Mouse (Mus musculus): ENCODE measurements at regions not wholly inside any gene's neighbourhood (a gene's known extent, or its start where the extent isn't known, plus 50 kb on each side); places are given as distances from the start of the nearest gene placed in this dataset.

DNA sequence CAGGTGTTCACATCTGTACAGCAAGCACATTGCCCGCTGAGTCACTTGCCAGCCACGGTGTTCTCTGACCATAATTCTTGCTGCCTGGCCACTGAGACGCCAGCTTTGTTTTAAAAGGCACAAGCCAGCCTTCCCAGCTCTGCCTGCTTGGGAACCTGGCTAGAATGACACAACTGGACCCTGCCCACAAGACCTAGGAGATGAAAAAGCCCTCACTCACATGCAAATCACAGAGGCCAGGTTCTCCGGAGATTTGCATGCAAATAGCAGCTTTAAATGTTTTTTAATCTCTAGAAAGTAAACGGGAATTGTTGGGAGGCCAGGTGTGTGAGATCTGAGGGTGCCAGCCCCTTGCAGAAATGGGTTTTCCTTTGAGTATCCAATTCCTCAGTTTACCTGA is 71.9 kb downstream of the 1810010D01Rik start:
- no peak for DNase-seq (ENCODE audit: low read depth, low spot score)

DNA sequence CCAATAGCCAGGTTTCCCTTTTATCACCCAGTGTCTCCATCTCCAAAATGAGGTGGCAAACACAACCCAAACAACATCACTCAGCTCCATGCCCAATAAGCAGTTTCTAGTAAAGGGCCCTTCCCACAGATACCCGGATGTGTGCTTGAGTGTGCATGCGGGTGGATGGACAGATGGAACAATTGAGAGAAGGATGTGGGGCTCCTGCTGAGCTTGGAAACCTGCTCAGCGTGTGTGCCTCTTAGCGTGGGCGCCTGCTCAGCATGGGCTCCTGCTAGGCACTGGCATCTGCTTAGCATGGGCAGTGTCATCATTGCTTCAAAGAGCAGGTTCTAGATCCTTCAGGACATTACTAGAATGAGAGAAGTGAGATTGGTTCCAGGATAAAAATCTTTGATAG is 75.4 kb downstream of the 1810010D01Rik start:
- DNase-seq (ENCODE audit: low read depth, low spot score): no peak

DNA sequence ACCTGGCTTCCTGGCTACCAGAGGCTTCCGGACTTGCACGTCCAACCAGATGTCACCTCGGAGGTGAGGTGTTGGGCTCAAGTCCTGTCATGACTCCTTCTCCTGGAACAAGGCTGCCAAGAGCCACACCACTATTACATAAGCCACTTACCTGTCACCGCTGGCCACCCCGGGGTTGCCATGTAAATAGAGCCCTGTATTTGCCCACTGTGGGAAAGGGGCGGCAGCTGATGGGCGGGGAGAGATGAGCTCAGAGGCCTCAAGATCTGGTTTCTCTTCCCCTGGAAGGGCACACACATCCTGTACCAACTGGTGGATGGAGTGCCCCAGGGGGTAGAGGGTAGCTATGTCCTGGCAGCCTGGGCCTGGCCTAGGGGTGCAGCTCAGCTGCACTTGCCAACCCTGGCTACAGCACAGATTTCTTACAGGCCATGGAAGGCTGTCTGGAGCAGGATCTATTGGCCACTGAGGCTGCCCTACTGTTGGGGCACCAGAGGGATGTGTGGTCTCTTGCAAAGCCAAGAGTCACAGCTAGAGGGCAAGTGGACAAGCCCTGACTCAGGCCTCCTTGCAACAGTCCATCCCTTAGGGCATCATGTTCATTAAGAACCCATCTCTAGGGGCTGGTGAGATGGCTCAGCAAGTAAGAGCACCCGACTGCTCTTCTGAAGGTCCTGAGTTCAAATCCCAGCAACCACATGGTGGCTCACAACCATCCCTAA is 76.3 kb downstream of the 1810010D01Rik start:
- no peak for DNase-seq (ENCODE audit: low read depth, low spot score)

- no peak for DNase-seq (ENCODE audit: low read depth, low spot score)
These were observed 77.9 kb downstream of the 1810010D01Rik start for GRCm38 (mm10) chr7:145129971-145130370.

DNA sequence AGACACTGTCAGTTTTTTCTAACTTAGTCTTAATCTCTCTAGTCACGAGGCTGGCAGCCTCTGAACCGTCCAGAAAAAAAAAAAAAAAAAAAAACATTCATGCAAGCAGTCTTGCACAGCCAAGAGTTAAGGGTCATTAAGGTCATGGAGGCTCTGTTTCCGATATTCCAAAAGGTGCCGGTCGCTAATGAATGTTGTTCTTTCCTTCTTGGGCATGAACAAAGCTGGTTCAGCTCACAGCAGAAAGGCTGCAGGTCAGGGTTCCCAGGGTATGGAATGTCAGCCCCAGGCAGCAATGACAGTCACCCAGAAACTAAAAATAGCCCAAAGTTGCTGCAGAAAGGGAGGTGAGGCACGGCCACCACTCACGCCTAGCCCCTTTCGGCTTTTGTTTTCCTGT is 80.3 kb downstream of the 1810010D01Rik start:
- DNase-seq (ENCODE audit: low read depth, low spot score): peak; percentile 36

DNA sequence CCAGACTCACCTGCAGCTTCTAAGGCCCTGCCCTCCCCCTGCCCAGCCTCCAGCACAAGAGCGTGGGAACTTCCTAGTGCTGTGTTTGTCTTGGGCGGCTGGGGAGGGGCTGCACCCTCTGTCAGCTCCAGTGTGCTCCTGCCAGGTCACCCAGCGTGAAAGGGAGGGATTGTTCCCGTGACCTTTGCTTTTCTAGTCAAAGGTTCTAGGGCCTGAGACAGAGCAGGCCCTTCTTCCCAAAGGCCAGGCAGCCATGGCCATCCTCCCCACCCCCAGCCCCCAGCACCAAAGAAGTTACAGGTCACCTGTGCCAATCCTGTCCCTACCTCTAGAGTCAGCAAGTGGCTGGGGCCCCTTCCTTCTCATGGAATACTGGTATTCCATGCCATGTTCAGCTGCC is 80.7 kb downstream of the 1810010D01Rik start:
- DNase-seq (ENCODE audit: low read depth, low spot score): no peak

DNA sequence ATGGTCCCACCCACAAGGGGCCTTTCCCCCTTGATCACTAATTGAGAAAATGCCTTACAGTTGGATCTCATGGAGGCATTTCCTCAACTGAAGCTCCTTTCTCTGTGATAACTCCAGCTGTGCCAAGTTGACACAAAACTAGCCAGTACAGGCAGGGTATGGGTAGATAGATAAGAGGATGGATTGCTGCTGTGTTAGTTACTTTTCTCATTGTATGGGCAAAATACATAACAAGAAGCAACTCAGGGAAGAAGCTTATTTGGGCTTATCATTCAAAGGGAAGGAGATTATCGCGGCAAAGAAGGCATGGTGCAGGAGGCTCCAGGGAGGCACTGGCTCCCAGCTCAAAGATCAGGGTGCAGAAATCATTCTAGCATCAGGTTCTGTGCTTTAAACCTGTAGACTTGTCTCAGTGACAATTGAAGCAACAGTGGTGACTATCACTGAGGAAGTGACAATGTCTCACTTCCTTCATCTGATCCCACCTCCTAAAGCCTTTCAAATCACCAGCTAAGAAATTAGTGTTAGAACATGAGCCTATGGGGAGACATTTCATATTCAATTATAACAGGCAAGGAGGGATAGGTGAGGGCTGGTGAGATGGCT is 83.8 kb downstream of the 1810010D01Rik start:
- DNase-seq (ENCODE audit: low read depth, low spot score): no peak

GRCm38 (mm10) chr7:145122471-145122870 is 85.4 kb downstream of the 1810010D01Rik start:
- DNase-seq (ENCODE audit: low read depth, low spot score): no peak

DNA sequence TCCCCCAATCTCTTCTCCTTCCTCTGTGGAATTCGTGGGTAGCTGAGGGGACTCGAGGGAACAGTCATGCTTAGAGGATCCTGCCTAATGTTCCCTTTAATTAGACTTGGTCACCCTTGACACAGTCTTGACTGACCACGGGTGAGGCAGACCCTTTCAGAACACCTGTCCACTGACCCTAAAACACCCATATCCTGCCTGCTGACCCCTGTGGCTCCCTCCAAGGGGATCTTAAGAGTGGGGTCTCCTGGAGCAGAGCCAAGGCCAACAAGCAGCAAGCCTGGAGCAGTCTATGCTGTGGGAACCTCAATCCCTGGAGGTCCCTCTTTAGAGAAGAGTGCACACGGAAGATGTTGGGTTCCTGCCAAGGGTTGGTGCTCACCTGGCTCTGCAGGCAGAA is 89.5 kb downstream of the 1810010D01Rik start:
- DNase-seq (ENCODE audit: low read depth, low spot score): no peak

- DNase-seq (ENCODE audit: low read depth, low spot score): peak; percentile 27
These were observed 93.3 kb downstream of the 1810010D01Rik start for GRCm38 (mm10) chr7:145114660-145115059.

DNA sequence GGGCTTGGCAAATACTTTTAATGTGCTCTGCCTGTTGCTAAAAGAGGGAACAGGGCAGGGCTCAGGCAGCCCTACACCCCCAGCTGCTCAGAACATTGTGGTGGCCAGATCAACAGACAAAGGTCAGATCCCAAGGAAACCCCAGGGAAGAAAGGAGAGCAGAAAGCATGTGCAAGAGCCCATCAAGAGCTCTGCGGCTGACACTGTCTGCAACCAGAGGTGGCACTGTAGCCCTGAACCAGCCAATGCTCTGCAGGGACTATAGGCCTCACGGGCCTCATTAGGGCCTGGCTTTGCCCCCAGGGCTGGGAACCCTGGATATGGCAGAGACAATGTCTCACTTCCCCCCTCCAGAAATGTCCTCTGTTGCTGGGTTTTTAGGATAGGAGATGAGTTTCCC is 93.8 kb downstream of the 1810010D01Rik start:
- no peak for DNase-seq (ENCODE audit: low read depth, low spot score)

DNA sequence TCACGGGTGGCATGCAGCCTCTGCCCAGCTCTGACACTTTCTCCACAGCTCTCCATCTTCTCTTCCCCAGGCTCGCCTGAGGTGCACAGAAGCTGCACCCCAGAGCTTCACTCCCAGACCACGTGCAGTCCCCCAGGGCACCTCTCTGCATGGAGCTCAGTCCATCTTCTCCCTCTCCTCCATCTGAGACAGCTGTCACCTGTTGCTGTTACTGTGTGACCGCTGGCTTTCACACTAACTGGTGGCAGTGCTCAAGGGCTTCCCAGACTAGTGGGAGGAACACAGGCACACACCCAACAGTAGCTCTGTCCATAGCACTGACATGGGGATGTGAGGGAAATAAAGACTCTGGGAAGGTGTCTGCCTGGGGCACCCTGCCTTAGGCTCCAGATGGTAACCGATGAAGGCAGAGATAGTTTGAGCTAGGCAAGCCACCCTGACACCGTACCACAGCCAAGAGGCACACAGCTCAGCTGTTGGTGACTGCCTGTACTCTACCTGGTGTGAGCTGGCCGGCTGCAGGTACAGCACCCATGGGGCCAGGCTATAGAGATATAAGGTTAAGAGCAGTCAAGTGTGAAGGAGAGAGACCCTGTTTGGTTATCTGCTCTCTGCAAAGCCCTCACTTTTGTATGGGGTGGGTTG is 94.9 kb downstream of the 1810010D01Rik start:
- no peak for DNase-seq (ENCODE audit: low read depth, low spot score)

- DNase-seq (ENCODE audit: low read depth, low spot score): no peak
These were observed 95.6 kb downstream of the 1810010D01Rik start for GRCm38 (mm10) chr7:145112146-145112830.

GRCm38 (mm10) chr7:145111252-145112131 is 96.4 kb downstream of the 1810010D01Rik start:
- peak; percentile 23 for DNase-seq (ENCODE audit: low read depth, low spot score)

DNA sequence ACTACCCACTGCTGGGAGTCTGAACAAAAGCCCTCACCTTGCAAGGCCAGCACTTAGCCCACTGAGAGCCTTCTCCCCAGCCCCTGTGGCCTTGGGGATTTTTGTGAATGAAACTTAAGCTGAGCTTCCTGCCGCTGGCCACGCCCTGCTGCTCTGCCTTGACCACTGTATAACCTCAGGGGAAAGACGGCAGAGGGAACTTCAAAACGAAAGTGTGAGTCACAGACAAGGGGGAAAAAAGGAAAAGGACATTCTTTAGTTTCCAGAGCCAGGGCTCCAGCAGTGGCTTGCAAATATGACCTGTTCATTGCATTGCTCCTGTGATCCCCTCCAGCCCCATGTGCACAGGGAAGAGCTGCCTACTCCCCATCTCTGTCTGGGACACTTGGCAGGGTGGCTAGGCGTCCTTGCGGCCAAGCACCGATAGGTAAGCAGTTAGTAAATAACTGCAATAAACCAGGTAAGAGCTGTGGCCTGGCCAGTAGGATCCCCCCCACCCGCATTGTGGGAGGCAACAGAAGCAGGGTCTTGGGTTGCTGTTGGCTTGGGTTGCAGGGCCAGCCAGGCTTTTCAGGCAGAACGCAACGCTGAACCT is 97.2 kb downstream of the 1810010D01Rik start:
- peak; percentile 25 for DNase-seq (ENCODE audit: low read depth, low spot score)

DNA sequence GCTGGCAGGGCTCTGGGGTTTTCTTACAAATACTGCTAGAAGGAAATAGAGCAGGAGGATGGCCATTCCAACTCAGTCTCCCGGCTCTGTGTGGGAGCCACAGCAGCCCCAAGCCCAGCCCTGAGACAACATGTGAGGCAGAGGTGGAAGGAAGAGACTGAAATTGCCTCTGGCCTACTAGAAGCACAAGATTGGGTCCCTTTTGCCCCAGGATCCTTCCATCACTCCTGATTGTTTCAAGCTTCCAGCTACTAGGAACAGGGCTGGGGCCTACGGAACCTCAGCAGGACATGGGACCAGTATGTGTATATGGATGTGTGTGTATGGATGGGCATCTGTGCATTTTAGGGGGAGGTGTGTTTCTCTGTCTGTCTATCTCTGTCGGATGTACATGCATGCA is 97.9 kb downstream of the 1810010D01Rik start:
- no peak for DNase-seq (ENCODE audit: low read depth, low spot score)

DNA sequence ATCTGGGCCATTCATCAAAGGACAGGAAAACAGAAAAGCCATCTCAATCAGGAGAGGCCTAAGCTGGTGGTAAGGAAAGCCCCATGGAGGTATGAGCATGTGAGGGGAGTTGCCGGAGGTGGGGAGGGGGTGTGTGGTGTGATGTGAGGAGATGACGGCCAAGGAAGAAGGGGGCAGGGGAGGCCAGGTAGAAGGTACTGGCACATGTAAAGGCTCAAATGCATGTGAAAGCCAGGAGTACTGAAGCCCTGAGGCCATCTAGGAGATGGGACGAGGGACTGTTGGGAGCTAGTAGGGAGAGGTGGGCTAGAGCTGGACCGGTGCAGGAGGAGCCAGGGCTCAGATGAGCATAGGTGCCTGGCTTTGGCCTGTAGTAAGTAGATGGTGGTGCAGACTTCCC is 98.4 kb downstream of the 1810010D01Rik start:
- no peak for DNase-seq (ENCODE audit: low read depth, low spot score)

- DNase-seq (ENCODE audit: low read depth, low spot score): no peak
These were observed 98.9 kb downstream of the 1810010D01Rik start for GRCm38 (mm10) chr7:145108994-145109393.

DNA sequence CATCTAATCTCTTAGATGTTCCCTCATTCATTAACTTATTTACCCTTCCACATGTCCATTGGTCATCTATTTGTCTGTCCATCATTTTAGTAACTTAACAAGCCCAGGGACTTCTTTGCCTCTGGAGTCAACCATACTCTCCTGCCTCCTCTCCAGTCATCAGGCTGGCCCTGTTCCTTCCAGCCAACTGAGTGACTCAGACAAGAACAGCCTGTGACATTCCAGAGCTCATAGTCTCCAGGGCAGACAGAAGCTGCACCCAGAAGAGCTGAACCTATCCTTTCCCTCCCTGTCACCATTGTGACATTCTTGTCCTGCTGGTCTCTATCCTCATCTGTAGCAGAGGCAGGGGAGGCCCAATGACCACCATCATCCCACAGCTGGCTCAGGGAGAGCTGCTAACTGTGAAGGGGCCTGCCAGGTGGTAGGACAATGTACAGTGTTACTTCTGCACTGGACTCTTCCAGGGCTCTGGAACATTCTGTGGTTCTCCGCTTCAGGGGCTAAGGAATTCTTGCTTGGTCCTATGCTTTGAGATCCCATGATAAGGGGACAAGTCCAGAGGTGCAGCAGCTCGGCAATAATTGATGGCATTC is 100.2 kb downstream of the 1810010D01Rik start:
- DNase-seq (ENCODE audit: low read depth, low spot score): no peak

DNA sequence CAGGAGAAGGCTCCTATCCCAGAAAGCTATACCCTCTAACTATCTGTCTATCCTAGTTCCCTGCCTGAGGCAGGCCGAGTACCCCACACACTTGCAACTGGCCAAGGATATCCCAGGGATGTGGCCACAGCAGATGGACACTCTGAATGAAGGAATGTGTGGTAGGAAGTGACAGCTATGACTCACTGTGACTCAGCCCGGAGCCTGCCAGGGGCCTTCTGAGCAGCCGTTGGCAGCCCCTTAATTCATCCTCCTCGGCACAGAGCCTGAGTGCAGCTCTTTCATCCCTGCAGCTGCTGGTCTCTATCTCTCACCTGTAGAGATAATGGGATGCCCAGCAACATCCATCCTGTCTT is 101.4 kb downstream of the 1810010D01Rik start:
- DNase-seq (ENCODE audit: low read depth, low spot score): no peak
